Mouse (Mus musculus) embryonic facial prominence, embryonic 12.5 days (tissue): ENCODE measurements at regions not wholly inside any gene's neighbourhood (a gene's known extent, or its start where the extent isn't known, plus 50 kb on each side); places are given as distances from the start of the nearest gene placed in this dataset.

Source experiments
- ATAC-seq: fragments of 200-750 bp; cut with Nextera tagmentation; 2 replicates; pipeline ENCODE4 v1.8.0; 2017; ENCODE audit not compliant: insufficient number of reproducible peaks, insufficient read depth, low FRiP score, low TSS enrichment
- H3K27ac ChIP-seq: fragments of 300-500 bp; sonication (generic); 2 replicates; pipeline ENCODE4 v1.5.1; 2016; ENCODE audit warnings: mild to moderate bottlenecking
- H3K27me3 ChIP-seq: fragments of 300-500 bp; sonication (generic); 2 replicates; pipeline ENCODE4 v1.6.1; 2016; ENCODE audit warnings: mild to moderate bottlenecking, moderate library complexity
- H3K36me3 ChIP-seq: fragments of 300-500 bp; sonication (generic); 2 replicates; pipeline ENCODE4 v1.6.1; 2016; ENCODE audit warnings: mild to moderate bottlenecking
- H3K4me1 ChIP-seq: fragments of 300-500 bp; sonication (generic); 2 replicates; pipeline ENCODE4 v1.6.1; 2016
- H3K4me2 ChIP-seq: fragments of 300-500 bp; sonication (generic); replicated peaks from 2 replicates; pipeline ENCODE4 v1.6.1; 2016; ENCODE audit warnings: mild to moderate bottlenecking, moderate library complexity
- H3K4me3 ChIP-seq: fragments of 300-500 bp; sonication (generic); 2 replicates; pipeline ENCODE4 v1.5.1; 2016; ENCODE audit warnings: mild to moderate bottlenecking
- H3K9ac ChIP-seq: fragments of 300-500 bp; sonication (generic); 2 replicates; pipeline ENCODE4 v1.6.1; 2016; ENCODE audit warnings: mild to moderate bottlenecking, moderate library complexity
- H3K9me3 ChIP-seq: fragments of 300-500 bp; sonication (generic); 2 replicates; pipeline ENCODE4 v1.6.1; 2016; ENCODE audit warnings: mild to moderate bottlenecking, moderate library complexity
- WGBS: fragments of 180-500 bp; shearing (Covaris S2); methylation state at CpG from one replicate; pipeline ENCODE4 v1.1.7; 2016; 5-methylcytosine and 5-hydroxymethylcytosine counted together

DNA sequence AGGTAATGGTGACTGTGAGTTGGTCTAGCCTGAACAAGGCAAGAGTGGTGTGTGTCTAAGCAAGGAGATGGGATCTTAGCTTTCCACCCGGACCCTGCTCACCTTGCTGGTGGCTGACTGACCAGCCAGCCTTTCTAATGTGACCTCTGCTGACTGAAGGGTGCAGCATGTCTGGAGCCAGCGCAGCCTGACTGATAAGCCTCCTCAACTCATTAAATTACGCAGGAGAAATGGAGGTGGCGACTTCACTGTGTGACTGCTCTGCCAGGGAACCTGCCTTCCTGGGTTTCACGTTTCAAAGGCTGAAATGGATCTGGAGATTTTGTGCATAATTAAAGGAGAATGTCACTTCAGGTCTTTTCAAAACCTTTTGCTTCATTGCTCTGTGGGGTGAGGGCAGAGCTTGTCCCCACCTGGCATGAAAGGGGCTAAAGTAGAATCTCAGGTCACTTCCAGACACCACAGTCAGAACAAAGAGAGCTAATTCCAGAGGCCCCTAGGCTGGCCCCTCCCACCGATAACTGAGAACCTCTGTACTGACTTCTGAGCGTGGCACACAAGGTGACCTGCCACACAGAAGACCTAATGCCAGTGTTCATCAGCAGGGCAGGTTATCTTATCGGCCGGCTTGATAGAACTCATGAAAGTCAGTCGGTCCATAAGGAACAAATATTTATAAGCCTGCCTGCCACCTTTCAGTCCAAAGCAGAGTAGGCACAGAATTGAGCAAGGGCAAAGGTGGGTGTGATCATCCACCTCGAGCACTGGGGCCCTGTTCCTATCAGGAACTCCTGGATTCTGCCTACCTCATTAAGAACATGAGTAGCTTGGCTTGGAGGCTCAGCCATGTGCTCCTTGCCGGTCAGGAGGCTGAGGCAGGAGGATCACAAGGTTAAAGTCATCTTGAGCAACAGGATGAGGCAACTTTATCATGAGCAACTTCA is 53.1 kb upstream of the Vps8 start:
- no peak for ATAC-seq
- Histone ChIP-seq H3K4me3 (no peak overlapping the region), H3K9ac (no peak overlapping the region), H3K27ac (no peak overlapping the region), H3K4me2 (no peak overlapping the region), H3K9me3 (no peaks in the 10 kb centered on the region), H3K36me3 (no peaks in the 10 kb centered on the region), H3K27me3 (no peaks in the 10 kb centered on the region), H3K4me1 (peaks cover 16% of the 10 kb centered on the region)
- WGBS: 46% methylated on average over 12 of the region's 12 CpGs
